Mouse (Mus musculus) thymus, adult 18-20 months (tissue): ENCODE measurements around the gene Cmpk2.
"Not testable (repeated sequence)": the region's sequence is repeated elsewhere in the genome, so short reads cannot be mapped to it uniquely, and the experiment has no call there.

Source experiments
- DNase-seq, 2 experiments: peaks; one replicate each; pipeline ENCODE4 v3.0.0; 2022; ENCODE audit warnings: mixed read lengths in 2 of 2

Cmpk2 gene

GRCm38 (mm10) chr12:26469098-26470041, at the start of gene Cmpk2:
Cmpk2 (plus strand) TSS chr12:26469204.
- DNase-seq, result peak; percentile 76 to 77

GRCm38 (mm10) chr12:26424841-26425240, 44.2 kb upstream of the Cmpk2 start:
- no peak for DNase-seq

GRCm38 (mm10) chr12:26428771-26429170, 40.2 kb upstream of the Cmpk2 start:
- not testable (repeated sequence) for DNase-seq

- no peak for DNase-seq
Observed at GRCm38 (mm10) chr12:26436334-26436733, 32.7 kb upstream of the Cmpk2 start.

GRCm38 (mm10) chr12:26437950-26438349, 31.1 kb upstream of the Cmpk2 start:
- no peak for DNase-seq

- no peak for DNase-seq
Observed at GRCm38 (mm10) chr12:26439366-26439765, 29.6 kb upstream of the Cmpk2 start.

- DNase-seq, result no peak
Observed at GRCm38 (mm10) chr12:26444054-26444453, 24.9 kb upstream of the Cmpk2 start.

GRCm38 (mm10) chr12:26444511-26444910, 24.5 kb upstream of the Cmpk2 start:
- no peak for DNase-seq

- DNase-seq, result no peak
Observed at GRCm38 (mm10) chr12:26446377-26447045, 22.5 kb upstream of the Cmpk2 start.

- no peak for DNase-seq
Observed at GRCm38 (mm10) chr12:26449483-26449882, 19.5 kb upstream of the Cmpk2 start.

- DNase-seq, result no peak
Observed at GRCm38 (mm10) chr12:26451150-26451549, 17.9 kb upstream of the Cmpk2 start.

GRCm38 (mm10) chr12:26452951-26453350, 16.1 kb upstream of the Cmpk2 start:
- no peak for DNase-seq

GRCm38 (mm10) chr12:26454682-26455081, 14.3 kb upstream of the Cmpk2 start:
- DNase-seq, result no peak

GRCm38 (mm10) chr12:26456028-26456698, 12.8 kb upstream of the Cmpk2 start, which contains the start of gene Rsad2:
Rsad2 (minus strand) TSS chr12:26456452.
- DNase-seq, result peak; percentile 77 to 89

GRCm38 (mm10) chr12:26460091-26460490, 8.9 kb upstream of the Cmpk2 start:
- no peak for DNase-seq

GRCm38 (mm10) chr12:26465600-26465999, 3.4 kb upstream of the Cmpk2 start:
- no peak for DNase-seq

GRCm38 (mm10) chr12:26470042-26470409, 1.0 kb downstream of the Cmpk2 start:
- DNase-seq, result no peak

GRCm38 (mm10) chr12:26471376-26471775, 2.4 kb downstream of the Cmpk2 start:
- DNase-seq, result no peak

- DNase-seq, result no peak
Observed at GRCm38 (mm10) chr12:26472770-26473481, 3.9 kb downstream of the Cmpk2 start.

- no peak for DNase-seq
Observed at GRCm38 (mm10) chr12:26473746-26474145, 4.7 kb downstream of the Cmpk2 start.

- no peak for DNase-seq
Observed at GRCm38 (mm10) chr12:26477198-26477597, 8.2 kb downstream of the Cmpk2 start.

GRCm38 (mm10) chr12:26478196-26479004, 9.4 kb downstream of the Cmpk2 start:
- DNase-seq, result no peak
